Mouse (Mus musculus) forebrain, embryonic 12.5 days (tissue): ENCODE measurements at regions not wholly inside any gene's neighbourhood (a gene's known extent, or its start where the extent isn't known, plus 50 kb on each side); places are given as distances from the start of the nearest gene placed in this dataset.

ENCODE experiments used
- ATAC-seq: fragments of 200-750 bp; cut with Nextera tagmentation; 2 replicates; pipeline ENCODE4 v1.8.0; 2017; ENCODE audit warnings: moderate TSS enrichment; ENCODE audit not compliant: low FRiP score
- H3K27ac ChIP-seq: fragments of 300-500 bp; sonication (generic); 2 replicates; pipeline ENCODE4 v1.5.1; 2016; ENCODE audit warnings: mild to moderate bottlenecking
- H3K27me3 ChIP-seq: fragments of 300-500 bp; sonication (generic); 2 replicates; pipeline ENCODE4 v1.6.1; 2016; ENCODE audit warnings: mild to moderate bottlenecking
- H3K36me3 ChIP-seq: fragments of 300-500 bp; sonication (generic); replicated peaks from 2 replicates; pipeline ENCODE4 v1.6.1; 2016; ENCODE audit warnings: mild to moderate bottlenecking
- H3K4me1 ChIP-seq: fragments of 300-500 bp; sonication (generic); 2 replicates; pipeline ENCODE4 v1.6.1; 2016
- H3K4me2 ChIP-seq: fragments of 300-500 bp; sonication (generic); 2 replicates; pipeline ENCODE4 v1.6.1; 2016; ENCODE audit warnings: mild to moderate bottlenecking, moderate library complexity
- H3K4me3 ChIP-seq: fragments of 300-500 bp; sonication (generic); replicated peaks from 2 replicates; pipeline ENCODE4 v1.5.1; 2016; ENCODE audit warnings: mild to moderate bottlenecking
- H3K9ac ChIP-seq: fragments of 300-500 bp; sonication (generic); 2 replicates; pipeline ENCODE4 v1.6.1; 2016; ENCODE audit warnings: mild to moderate bottlenecking
- H3K9me3 ChIP-seq: fragments of 300-500 bp; sonication (generic); 2 replicates; pipeline ENCODE4 v1.6.1; 2016
- WGBS: fragments of 180-500 bp; shearing (Covaris S2); methylation state at CpG from one replicate; pipeline ENCODE4 v1.1.7; 2016; 5-methylcytosine and 5-hydroxymethylcytosine counted together

DNA sequence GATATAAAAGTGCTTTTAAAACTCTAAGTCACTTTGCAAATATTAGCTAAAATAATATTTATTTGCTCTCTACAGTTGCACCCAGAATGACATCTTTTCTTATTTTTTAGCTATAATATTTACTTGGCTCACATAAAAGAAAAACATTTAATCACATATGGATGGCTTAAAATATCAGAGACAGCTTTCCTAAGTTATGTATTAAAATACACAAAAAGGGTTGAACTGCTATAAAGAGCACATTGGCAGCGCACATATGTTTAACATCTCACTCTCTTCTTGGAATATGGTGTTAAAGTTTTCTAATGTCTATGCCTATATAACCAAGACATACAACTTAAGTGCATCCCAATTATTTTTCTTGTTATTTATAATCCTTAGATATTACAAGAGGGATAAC, 348.0 kb upstream of the Thbs1 start:
- Histone ChIP-seq H3K4me2 (no peak overlapping the region), H3K9ac (no peak overlapping the region), H3K27me3 (no peaks in the 10 kb centered on the region), H3K4me1 (no peaks in the 10 kb centered on the region), H3K36me3 (no peaks in the 10 kb centered on the region), H3K9me3 (no peaks in the 10 kb centered on the region), H3K27ac (no peak overlapping the region), H3K4me3 (no peak overlapping the region)
- no peak for ATAC-seq
- WGBS: 90% methylated on average over 1 of the region's 1 CpGs

DNA sequence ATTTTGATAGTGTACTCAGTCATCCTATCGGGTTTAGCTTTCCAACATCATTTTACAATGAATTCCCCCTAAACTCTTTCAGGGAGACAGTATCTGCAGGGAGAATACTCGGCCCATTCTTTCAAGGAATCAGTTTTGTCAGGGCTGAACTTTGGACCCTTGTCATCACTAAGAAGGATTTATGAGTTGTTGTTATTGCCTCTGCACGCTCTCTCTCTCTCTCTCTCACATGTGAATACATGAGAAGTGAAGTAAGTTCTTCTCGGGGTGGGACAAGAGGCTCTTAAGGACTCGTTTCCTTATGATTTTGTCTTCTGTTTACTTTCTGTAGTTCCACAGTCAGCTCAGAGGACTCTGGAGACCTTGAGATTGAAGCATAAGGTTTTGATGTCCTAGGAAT, 346.1 kb upstream of the Thbs1 start:
- 80% methylated on average over 5 of the region's 5 CpGs for WGBS
- Histone ChIP-seq H3K4me3 (no peak overlapping the region), H3K27me3 (no peaks in the 10 kb centered on the region), H3K4me2 (no peak overlapping the region), H3K9me3 (no peaks in the 10 kb centered on the region), H3K4me1 (no peaks in the 10 kb centered on the region), H3K36me3 (no peaks in the 10 kb centered on the region), H3K27ac (no peak overlapping the region), H3K9ac (no peak overlapping the region)
- ATAC-seq: no peak

DNA sequence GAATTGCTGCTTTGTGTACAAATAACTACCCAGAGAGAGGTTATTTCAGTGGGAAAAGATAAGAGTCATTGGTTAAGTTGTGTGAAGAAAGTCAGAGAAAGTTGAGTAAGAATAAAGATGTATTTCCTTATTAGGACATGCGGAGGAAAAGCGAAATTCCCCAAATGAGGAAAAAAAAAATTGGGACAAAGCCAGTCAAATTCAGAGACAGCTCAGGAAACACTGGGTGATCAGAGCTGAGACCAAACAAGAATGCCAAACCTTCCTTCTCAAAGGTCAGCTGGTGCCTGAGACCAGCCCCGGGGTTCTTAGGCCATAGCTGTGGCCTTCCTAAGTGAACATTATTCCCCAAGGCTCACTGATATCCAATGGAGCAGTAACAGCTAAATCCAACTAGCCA, 345.2 kb upstream of the Thbs1 start:
- Histone ChIP-seq H3K4me1 (no peaks in the 10 kb centered on the region), H3K4me2 (no peak overlapping the region), H3K4me3 (no peak overlapping the region), H3K9ac (no peak overlapping the region), H3K27ac (no peak overlapping the region), H3K36me3 (no peaks in the 10 kb centered on the region), H3K9me3 (no peaks in the 10 kb centered on the region), H3K27me3 (no peaks in the 10 kb centered on the region)
- no peak for ATAC-seq
- WGBS: 88% methylated on average over 3 of the region's 3 CpGs

DNA sequence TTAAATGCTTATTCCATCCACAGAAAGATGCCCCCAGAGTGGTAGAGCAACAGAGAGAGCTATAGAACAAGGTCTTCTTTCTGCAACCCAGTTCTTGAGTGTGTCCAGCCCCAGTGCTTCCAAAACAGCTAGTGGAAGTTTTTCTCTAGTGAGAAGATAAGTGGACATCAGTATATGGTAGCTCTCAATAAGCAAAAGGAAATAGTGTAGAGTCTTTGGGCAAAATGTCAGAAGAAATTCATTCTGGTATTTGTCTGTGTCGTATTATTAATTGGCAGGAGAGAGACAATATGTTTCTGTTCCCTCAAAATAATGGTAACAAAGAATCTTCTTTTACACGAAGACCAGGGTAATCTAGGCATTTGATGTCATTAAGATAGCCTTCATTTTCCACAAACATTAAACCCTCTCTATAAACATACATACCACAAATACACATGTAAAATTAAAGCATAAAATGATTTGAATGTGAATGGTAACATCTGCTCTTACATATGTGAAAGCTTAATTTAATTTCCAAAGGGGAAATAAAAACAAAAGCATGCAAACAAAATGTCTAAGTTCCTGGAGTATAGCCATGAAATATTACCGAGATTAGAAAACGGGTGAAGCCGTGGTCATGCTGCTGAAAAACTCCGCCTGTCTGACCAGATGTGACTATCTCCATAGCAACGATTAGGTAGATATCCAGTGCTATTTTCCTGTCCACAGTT, 342.1 kb upstream of the Thbs1 start:
- ATAC-seq: no peak
- no peak overlapping the region for H3K9ac ChIP-seq
- WGBS: 80% methylated on average over 7 of the region's 7 CpGs
- H3K4me2 ChIP-seq: no peak overlapping the region
- H3K4me3 ChIP-seq: no peak overlapping the region
- no peaks in the 10 kb centered on the region for H3K4me1 ChIP-seq
- H3K36me3 ChIP-seq: no peaks in the 10 kb centered on the region
- H3K27ac ChIP-seq: no peak overlapping the region
- H3K27me3 ChIP-seq: no peaks in the 10 kb centered on the region
- H3K9me3 ChIP-seq: no peaks in the 10 kb centered on the region

DNA sequence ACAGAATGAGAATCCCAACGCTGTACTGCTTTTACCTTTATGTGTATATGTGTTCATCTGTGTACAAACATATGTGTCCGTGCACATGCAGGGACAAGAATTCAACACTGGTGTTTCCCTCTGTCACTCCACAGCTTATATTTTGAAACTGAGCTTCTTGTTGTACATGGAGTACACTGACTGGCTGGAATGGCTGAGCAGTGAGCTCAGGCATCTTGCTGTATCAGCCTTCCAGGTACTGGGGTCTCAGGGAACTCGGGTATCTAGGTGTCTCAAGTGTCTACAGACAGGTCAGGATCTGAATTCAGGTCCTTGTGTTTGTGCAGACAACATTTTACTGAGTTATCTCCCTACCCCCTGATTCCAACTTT, 341.6 kb upstream of the Thbs1 start:
- ATAC-seq: no peak
- Histone ChIP-seq H3K9ac (no peak overlapping the region), H3K4me2 (no peak overlapping the region), H3K27me3 (no peaks in the 10 kb centered on the region), H3K4me1 (no peaks in the 10 kb centered on the region), H3K9me3 (no peaks in the 10 kb centered on the region), H3K4me3 (no peak overlapping the region), H3K27ac (no peak overlapping the region), H3K36me3 (no peaks in the 10 kb centered on the region)
- 84% methylated on average over 3 of the region's 3 CpGs for WGBS

DNA sequence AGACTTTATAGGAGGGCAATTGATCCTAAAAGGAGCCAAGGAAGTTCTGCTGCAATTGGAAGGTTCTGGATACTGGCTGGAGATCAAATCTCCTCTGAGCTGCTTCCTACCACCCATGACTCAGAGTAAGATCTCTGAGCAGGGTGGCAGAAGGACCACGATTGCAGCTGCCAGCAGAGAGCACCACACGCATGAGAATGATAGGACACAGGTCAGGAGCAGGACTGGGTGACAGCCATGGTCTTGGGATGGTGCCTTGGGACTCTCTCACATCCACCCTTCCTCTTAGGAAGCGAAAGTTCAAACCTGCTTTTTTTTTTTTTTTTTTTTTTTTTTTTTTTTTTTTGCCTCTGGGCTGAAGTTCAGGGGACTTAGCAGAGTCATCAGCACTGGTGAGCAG, 331.4 kb upstream of the Thbs1 start:
- WGBS: 79% methylated on average over 3 of the region's 3 CpGs
- Histone ChIP-seq H3K27ac (no peak overlapping the region), H3K4me1 (no peaks in the 10 kb centered on the region), H3K36me3 (no peaks in the 10 kb centered on the region), H3K4me3 (no peak overlapping the region), H3K9ac (no peak overlapping the region), H3K27me3 (no peaks in the 10 kb centered on the region), H3K4me2 (no peak overlapping the region), H3K9me3 (no peaks in the 10 kb centered on the region)
- no peak for ATAC-seq

DNA sequence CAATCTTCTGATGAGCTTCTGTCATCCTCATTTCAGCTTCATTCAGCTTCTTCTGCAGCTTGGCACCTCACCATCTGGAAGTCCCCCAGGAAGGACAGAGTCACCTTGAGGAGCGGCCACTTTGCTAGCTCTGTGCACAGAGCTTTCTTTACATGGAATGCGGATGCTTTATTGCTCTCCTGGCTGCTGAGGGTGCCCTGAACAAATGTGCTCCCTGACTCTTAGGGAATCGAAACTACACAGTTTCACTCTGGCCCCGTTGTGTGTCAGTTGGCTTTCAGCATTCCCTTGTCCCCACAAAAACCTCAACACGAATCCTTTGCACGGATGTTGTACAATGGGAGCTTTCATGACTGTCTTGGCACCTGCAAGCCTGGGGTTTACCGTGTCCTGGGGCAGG, 330.9 kb upstream of the Thbs1 start:
- Histone ChIP-seq H3K27me3 (no peaks in the 10 kb centered on the region), H3K4me3 (no peak overlapping the region), H3K4me1 (no peaks in the 10 kb centered on the region), H3K27ac (no peak overlapping the region), H3K4me2 (no peak overlapping the region), H3K36me3 (no peaks in the 10 kb centered on the region), H3K9me3 (no peaks in the 10 kb centered on the region), H3K9ac (no peak overlapping the region)
- 84% methylated on average over 7 of the region's 7 CpGs for WGBS
- ATAC-seq: no peak

DNA sequence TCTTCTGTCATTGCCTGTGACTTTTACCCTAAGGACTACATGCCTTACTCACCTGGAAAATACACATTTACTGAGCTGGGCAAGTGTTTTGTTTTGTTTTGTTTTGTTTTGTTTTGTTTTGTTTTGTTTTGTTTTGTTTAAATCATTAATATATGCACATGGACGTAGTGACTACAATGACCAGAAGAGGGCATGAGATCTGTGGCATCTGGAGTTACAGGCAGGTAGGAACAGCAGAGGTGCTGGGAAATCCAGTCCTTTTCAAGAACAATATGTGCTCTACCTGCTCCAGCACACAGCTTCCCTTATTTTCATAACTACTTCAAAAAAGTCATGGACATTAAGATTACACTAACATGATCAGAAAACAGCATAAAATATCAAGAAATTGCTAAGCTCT, 324.4 kb upstream of the Thbs1 start:
- Histone ChIP-seq H3K27me3 (no peaks in the 10 kb centered on the region), H3K4me1 (no peaks in the 10 kb centered on the region), H3K4me2 (no peak overlapping the region), H3K27ac (no peak overlapping the region), H3K4me3 (no peak overlapping the region), H3K36me3 (no peaks in the 10 kb centered on the region), H3K9me3 (no peaks in the 10 kb centered on the region), H3K9ac (no peak overlapping the region)
- ATAC-seq: no peak
- 72% methylated on average over 1 of the region's 1 CpGs for WGBS

DNA sequence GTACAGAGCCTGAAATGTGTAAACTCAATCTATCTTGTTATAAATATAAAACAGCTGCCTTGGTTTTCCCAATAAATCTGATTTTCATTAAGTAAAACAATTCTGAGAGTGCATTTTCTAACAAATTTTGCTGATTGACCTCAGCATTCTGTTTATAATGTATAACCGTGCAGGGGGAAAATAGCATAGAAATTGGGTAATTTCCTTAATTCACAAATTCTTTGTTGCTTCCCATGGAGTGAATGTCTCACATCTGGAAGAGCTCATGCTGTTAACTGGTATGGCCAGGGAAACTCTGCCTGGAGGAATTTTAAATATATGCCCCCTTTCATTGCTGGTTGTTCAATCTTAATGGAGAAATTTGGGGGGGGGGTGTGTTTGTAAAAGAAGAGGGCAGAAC, 317.4 kb upstream of the Thbs1 start:
- no peak overlapping the region for H3K4me2 ChIP-seq

DNA sequence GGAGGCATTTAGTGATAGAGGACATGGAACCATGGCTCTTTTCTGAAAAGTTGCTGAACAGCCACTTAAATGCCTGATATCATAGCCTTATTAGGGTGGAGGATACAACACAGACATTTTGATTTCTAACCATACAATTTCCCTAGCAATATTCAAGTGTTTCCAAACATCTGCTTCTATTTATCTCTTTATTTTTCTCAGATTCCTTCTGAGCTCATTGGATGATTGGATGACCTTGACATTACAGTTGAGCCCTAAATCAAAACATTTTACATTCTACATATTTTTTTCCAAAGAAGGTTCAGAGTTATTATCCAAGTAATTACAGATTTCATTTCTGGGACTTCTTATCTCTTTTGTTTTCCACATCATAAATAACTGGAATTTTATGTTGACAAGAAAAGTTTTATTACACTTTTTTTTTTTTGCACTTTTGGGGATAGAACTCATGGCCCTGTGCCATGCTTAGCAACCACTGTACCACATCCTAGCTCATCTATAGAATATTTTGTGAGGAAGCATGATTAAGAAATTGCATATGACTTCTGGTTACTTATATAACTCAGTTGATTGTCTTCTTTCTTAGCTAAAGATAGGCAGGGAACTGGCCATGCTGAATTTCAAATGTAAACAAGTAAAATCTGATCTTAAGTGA, 309.6 kb upstream of the Thbs1 start:
- no peak overlapping the region for H3K4me2 ChIP-seq
- no peaks in the 10 kb centered on the region for H3K36me3 ChIP-seq
- no peak overlapping the region for H3K9ac ChIP-seq
- H3K9me3 ChIP-seq: no peaks in the 10 kb centered on the region
- H3K4me3 ChIP-seq: no peak overlapping the region
- H3K4me1 ChIP-seq: no peaks in the 10 kb centered on the region
- no peak overlapping the region for H3K27ac ChIP-seq
- H3K27me3 ChIP-seq: no peaks in the 10 kb centered on the region
- ATAC-seq: no peak

More for the DNA sequence above, 317.4 kb upstream of the Thbs1 start:
- 73% methylated on average over 1 of the region's 1 CpGs for WGBS
- Histone ChIP-seq H3K9ac (no peak overlapping the region), H3K9me3 (no peaks in the 10 kb centered on the region), H3K4me3 (no peak overlapping the region), H3K27ac (no peak overlapping the region), H3K27me3 (no peaks in the 10 kb centered on the region), H3K36me3 (no peaks in the 10 kb centered on the region), H3K4me1 (no peaks in the 10 kb centered on the region)
- ATAC-seq: no peak

DNA sequence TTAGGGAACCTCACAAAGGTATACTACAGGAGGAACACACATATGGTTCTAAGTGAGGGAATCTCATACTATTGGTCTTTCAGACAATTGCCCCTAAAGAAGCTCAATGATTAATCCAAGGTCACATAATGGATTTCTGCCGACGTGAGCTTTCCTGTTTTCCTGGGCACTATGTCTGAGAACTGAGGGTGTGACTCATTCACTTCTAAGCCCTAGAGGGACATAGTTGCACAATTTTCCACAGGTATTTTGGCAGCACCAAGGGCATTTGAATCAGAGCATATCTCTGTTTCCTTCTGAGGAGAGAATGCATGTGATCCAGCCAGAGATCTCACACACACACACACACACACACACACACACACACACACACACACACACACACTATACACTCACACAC, 309.0 kb upstream of the Thbs1 start:
- ATAC-seq: no peak
- H3K27me3 ChIP-seq: no peaks in the 10 kb centered on the region
- H3K9ac ChIP-seq: no peak overlapping the region
- WGBS: 76% methylated on average over 2 of the region's 2 CpGs
- no peak overlapping the region for H3K4me3 ChIP-seq
- no peaks in the 10 kb centered on the region for H3K36me3 ChIP-seq
- H3K4me1 ChIP-seq: no peaks in the 10 kb centered on the region
- no peak overlapping the region for H3K27ac ChIP-seq
- H3K4me2 ChIP-seq: no peak overlapping the region
- H3K9me3 ChIP-seq: no peaks in the 10 kb centered on the region

DNA sequence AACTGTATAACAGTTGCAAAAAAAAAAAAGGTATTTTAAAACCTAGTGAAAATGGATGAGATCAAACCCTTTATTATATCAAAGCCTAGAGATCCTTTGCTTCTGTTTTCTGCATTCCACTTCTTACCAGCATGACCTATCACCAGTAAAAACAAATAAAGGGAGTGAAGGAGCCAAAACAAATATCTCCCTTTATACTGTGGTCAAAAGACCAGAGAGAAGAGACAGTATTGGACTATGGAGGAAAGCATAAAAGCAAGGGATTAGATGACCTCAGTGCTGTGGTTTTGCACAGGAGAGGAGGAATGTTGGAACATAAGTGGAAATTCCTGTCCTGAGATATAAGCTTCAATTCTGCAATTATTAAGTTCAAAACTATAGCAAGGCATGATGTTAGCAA, 307.0 kb upstream of the Thbs1 start:
- H3K27ac ChIP-seq: no peak overlapping the region
- H3K9me3 ChIP-seq: no peaks in the 10 kb centered on the region
- no peak overlapping the region for H3K4me2 ChIP-seq
- no peaks in the 10 kb centered on the region for H3K4me1 ChIP-seq
- H3K36me3 ChIP-seq: no peaks in the 10 kb centered on the region
- H3K9ac ChIP-seq: no peak overlapping the region
- H3K4me3 ChIP-seq: no peak overlapping the region
- no peak for ATAC-seq
- no peaks in the 10 kb centered on the region for H3K27me3 ChIP-seq

DNA sequence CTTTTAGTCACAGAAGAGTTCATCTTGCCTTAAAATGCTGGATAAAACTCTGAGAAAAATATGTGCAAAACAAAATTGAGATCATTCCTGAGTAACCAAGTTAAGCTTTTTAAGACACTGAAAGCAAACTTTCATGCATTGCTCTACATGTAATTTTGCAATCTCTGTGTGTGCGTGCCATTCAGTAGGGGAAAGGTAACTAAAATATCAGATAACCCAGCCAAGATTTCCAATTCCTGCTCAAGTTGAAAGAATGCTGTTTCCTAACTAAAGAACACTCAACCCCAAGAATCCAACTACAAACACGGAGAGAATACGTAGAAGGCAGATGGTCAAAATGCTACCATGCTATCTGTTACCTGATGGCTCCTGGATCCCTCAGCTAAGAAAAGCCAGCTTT, 304.6 kb upstream of the Thbs1 start:
- H3K4me2 ChIP-seq: no peak overlapping the region
- no peaks in the 10 kb centered on the region for H3K36me3 ChIP-seq
- no peak for ATAC-seq
- H3K9ac ChIP-seq: no peak overlapping the region
- WGBS: 95% methylated on average over 3 of the region's 3 CpGs
- H3K9me3 ChIP-seq: no peaks in the 10 kb centered on the region
- H3K4me3 ChIP-seq: no peak overlapping the region
- H3K27me3 ChIP-seq: no peaks in the 10 kb centered on the region
- H3K27ac ChIP-seq: no peak overlapping the region
- no peaks in the 10 kb centered on the region for H3K4me1 ChIP-seq
